In genomic region chr10:60003847-60004246, GRCm38 (mm10) we compare ENCODE assay signal across 8 mouse cellular contexts. TPM values are rescaled to one million over a fixed set of nuclear protein-coding genes. Genes with fewer than 3 reads are reported as not detected.
DNase-seq lines count a peak whose midpoint lies in the region; ATAC-seq and TF ChIP-seq lines count a peak whose summit lies in the region.

No protein-coding gene starts in this region.

- TF ChIP-seq CTCF in MEL (IDR thresholded peaks at IDR 0.05 in 2 of 3, conservative IDR thresholded peaks at IDR 0.05 in 1 of 3; ENCODE audit: control insufficient read depth in 1 of 3, insufficient read depth in 1 of 3, low read depth in 2 of 3, low read length in 3 of 3, poor library complexity in 1 of 3, severe bottlenecking in 1 of 3): no peak

- no peak for TF ChIP-seq POLR2A in MEL (IDR thresholded peaks at IDR 0.05; ENCODE audit: control insufficient read depth in 1 of 2, insufficient read depth in 1 of 2, low read depth in 1 of 2, low read length in 2 of 2, poor library complexity in 1 of 2)

- H3K9me3 ChIP-seq in heart, embryonic 16.5 days (replicated peaks; ENCODE audit: control insufficient read depth, low read length): no peaks in the 10 kb centered on the region
- no peaks in the 10 kb centered on the region for H3K9me3 ChIP-seq in MEL (replicated peaks; ENCODE audit: insufficient read depth, low read length)
- no peaks in the 10 kb centered on the region for H3K9me3 ChIP-seq in hindbrain, embryonic 11.5 days (ENCODE audit: control insufficient read depth, low read length)
- H3K9me3 ChIP-seq in midbrain, embryonic 10.5 days (replicated peaks): no peaks in the 10 kb centered on the region

- H3K4me2 ChIP-seq in heart, embryonic 16.5 days (ENCODE audit: low read depth, low read length): peak overlapping the region; percentile 82
- peak overlapping the region; percentile 84 for H3K4me2 ChIP-seq in hindbrain, embryonic 11.5 days (replicated peaks; ENCODE audit: low read depth, low read length)

- H3K79me2 ChIP-seq in MEL (ENCODE audit: control insufficient read depth, insufficient read depth, low read length, poor library complexity): peaks cover 15% of the 10 kb centered on the region

- peak overlapping the region; percentile 90 for H3K9ac ChIP-seq in heart, embryonic 16.5 days (ENCODE audit: low read length)
- H3K9ac ChIP-seq in MEL (ENCODE audit: control insufficient read depth, low read depth, low read length, poor library complexity, severe bottlenecking): peak overlapping the region; percentile 72
- peak overlapping the region; percentile 76 for H3K9ac ChIP-seq in hindbrain, embryonic 11.5 days (ENCODE audit: low read depth, low read length)

- 73% methylated on average over 9 of the region's 9 CpGs for WGBS in heart, embryonic 16.5 days
- WGBS in hindbrain, embryonic 11.5 days: 77% methylated on average over 9 of the region's 9 CpGs
- 75% methylated on average over 9 of the region's 9 CpGs for WGBS in midbrain, embryonic 10.5 days

- TF ChIP-seq EP300 in MEL (IDR thresholded peaks at IDR 0.05; ENCODE audit: low read depth in 1 of 2, low read length in 2 of 2): no peak

- no peak for TF ChIP-seq RAD21 in MEL (IDR thresholded peaks at IDR 0.05; ENCODE audit: low read depth, low read length)

- peaks cover 17% of the 10 kb centered on the region for H3K36me3 ChIP-seq in heart, embryonic 16.5 days (ENCODE audit: control insufficient read depth, insufficient read depth)
- peaks cover 0 to 19% of the 10 kb centered on the region in 2 experiments; a peak in 2 of 4 replicates for H3K36me3 ChIP-seq in MEL (ENCODE audit: control insufficient read depth in 1 of 2, insufficient read depth in 2 of 2, low read length in 2 of 2)
- H3K36me3 ChIP-seq in hindbrain, embryonic 11.5 days (ENCODE audit: control insufficient read depth, insufficient read depth, low read length): no peaks in the 10 kb centered on the region
- H3K36me3 ChIP-seq in midbrain, embryonic 10.5 days: peaks cover 35% of the 10 kb centered on the region

- no peak for DNase-seq in heart, adult 18-20 months
- peak; percentile 63 for DNase-seq in MEL (ENCODE audit: low read depth, low spot score)
- DNase-seq in hindbrain, embryonic 11.5 days (ENCODE audit: low spot score): peak; percentile 11
- no peak for DNase-seq in midbrain, embryonic 10.5 days (ENCODE audit: low spot score)
- no peak for DNase-seq in layer of hippocampus, adult 18-20 months (ENCODE audit: low spot score in 2 of 2)
- DNase-seq in adrenal gland, postnatal 25 days: no peak

- no peak for ATAC-seq in heart, embryonic 16.5 days (replicated peaks; ENCODE audit: extremely low read depth, insufficient read depth, low FRiP score)
- no peak for ATAC-seq in hindbrain, embryonic 11.5 days (ENCODE audit: low FRiP score)
- no peak for ATAC-seq in inflammation-experienced regulatory T-cells, adult 6 months

- no peaks in the 10 kb centered on the region for H3K27me3 ChIP-seq in heart, embryonic 16.5 days (ENCODE audit: control insufficient read depth, insufficient read depth, low read length)
- H3K27me3 ChIP-seq in MEL (ENCODE audit: control insufficient read depth in 1 of 2, insufficient read depth in 2 of 2, low read length in 2 of 2): no peaks in the 10 kb centered on the region
- no peaks in the 10 kb centered on the region for H3K27me3 ChIP-seq in hindbrain, embryonic 11.5 days (ENCODE audit: control insufficient read depth, insufficient read depth, low read length)
- H3K27me3 ChIP-seq in midbrain, embryonic 10.5 days (ENCODE audit: low read depth, poor library complexity, severe bottlenecking): no peaks in the 10 kb centered on the region

- H3K27ac ChIP-seq in heart, embryonic 16.5 days (ENCODE audit: low read length): peak overlapping the region; percentile 100
- H3K27ac ChIP-seq in MEL (ENCODE audit: control insufficient read depth, low read depth, low read length): peak overlapping the region; percentile 93
- peak overlapping the region; percentile 94 for H3K27ac ChIP-seq in hindbrain, embryonic 11.5 days (ENCODE audit: low read depth, low read length)
- peak overlapping the region; percentile 97 for H3K27ac ChIP-seq in midbrain, embryonic 10.5 days (replicated peaks)

- peaks cover 21% of the 10 kb centered on the region for H3K4me1 ChIP-seq in heart, embryonic 16.5 days (ENCODE audit: control insufficient read depth, insufficient read depth, low read length)
- peaks cover 5 to 12% of the 10 kb centered on the region in 2 experiments for H3K4me1 ChIP-seq in MEL (ENCODE audit: control insufficient read depth in 1 of 2, insufficient read depth in 2 of 2, low read length in 2 of 2)
- H3K4me1 ChIP-seq in hindbrain, embryonic 11.5 days (replicated peaks; ENCODE audit: control insufficient read depth, insufficient read depth, low read length): 0 out of 2 replicates have a peak, but pooled peaks cover 4% of the 10 kb centered on the region
- H3K4me1 ChIP-seq in midbrain, embryonic 10.5 days: peaks cover 22% of the 10 kb centered on the region

- peak overlapping the region; percentile 89 for H3K4me3 ChIP-seq in heart, embryonic 16.5 days (ENCODE audit: low read length)
- H3K4me3 ChIP-seq in MEL (ENCODE audit: control insufficient read depth in 1 of 2, insufficient read depth in 1 of 2, low read depth in 2 of 2, low read length in 2 of 2): peak overlapping the region; percentile 68 to 73
- peak overlapping the region; percentile 72; the same call in 1 of the 2 replicates for H3K4me3 ChIP-seq in hindbrain, embryonic 11.5 days (ENCODE audit: low read depth, low read length)
- H3K4me3 ChIP-seq in midbrain, embryonic 10.5 days: peak overlapping the region; percentile 76

TF ChIP-seq in MEL, 35 proteins besides CTCF, POLR2A, EP300 and RAD21:
- TF ChIP-seq GATA1 (IDR thresholded peaks at IDR 0.05; ENCODE audit: low read depth, low read length): peak; percentile 51; the same call in 1 of the 2 replicates
- TF ChIP-seq CHD2 (IDR thresholded peaks at IDR 0.05; ENCODE audit: low read length): no peak
- TF ChIP-seq UBTF (IDR thresholded peaks at IDR 0.05; ENCODE audit: borderline replicate concordance, insufficient read depth, low read depth, low read length): no peak
- no peak for TF ChIP-seq GABPA (IDR thresholded peaks at IDR 0.05; ENCODE audit: low read depth, low read length)

RNA-seq across cellular contexts. Expression of gene Anapc16, which starts 0.9 kb away (rescaled TPM):
- 89.3 and 90.1 TPM in 2 replicates for polyA plus RNA-seq in heart, embryonic 16.5 days (2015; fragmentation: Nextera tagmentation; extraction: Ambion mirVana)
- 10 to 100 TPM; 73.8 to 84.0 TPM for total RNA-seq in heart, adult 18-20 months (2021)
- 61.5 and 73.0 TPM in 2 replicates for total RNA-seq in MEL (2012; rRNA removed)
- 10 to 100 TPM in 1 of 2 experiments, not detected in 1; 53.7 TPM for polyA plus RNA-seq in MEL (2012; ENCODE audit: insufficient read depth in 1 of 2, insufficient read length in 2 of 2, low read depth in 1 of 2, low replicate concordance in 2 of 2, missing spikeins in 1 of 2)
- 97.1 and 115 TPM in 2 replicates for polyA plus RNA-seq in hindbrain, embryonic 11.5 days (2014; fragmentation: Nextera tagmentation; extraction: Ambion mirVana)
- polyA plus RNA-seq in midbrain, embryonic 10.5 days (2016; fragmentation: Nextera tagmentation; extraction: Ambion mirVana): 111 and 113 TPM in 2 replicates
- 10 to 100 TPM; 89.0 to 99.4 (median 91.1) TPM for polyA plus RNA-seq in inflammation-experienced regulatory T-cells, adult 6 months (2017; shearing (Covaris generic))
- 10 to 100 TPM; 66.9 to 73.1 TPM for total RNA-seq in layer of hippocampus, adult 18-20 months (2021)
- 64.1 and 67.8 TPM in 2 replicates for total RNA-seq in adrenal gland, postnatal 25 days (2021)

RNA-seq across cellular contexts. Expression of gene Ascc1, which starts 1.2 kb away (rescaled TPM):
- polyA plus RNA-seq in heart, embryonic 16.5 days (2015; fragmentation: Nextera tagmentation; extraction: Ambion mirVana): 41.9 and 44.1 TPM in 2 replicates
- 10 to 100 TPM; 23.2 to 25.9 TPM for total RNA-seq in heart, adult 18-20 months (2021)
- 17.0 and 17.1 TPM in 2 replicates for total RNA-seq in MEL (2012; rRNA removed)
- 10 to 100 TPM in 1 of 2 experiments, not detected in 1; 37.9 TPM for polyA plus RNA-seq in MEL (2012; ENCODE audit: insufficient read depth in 1 of 2, insufficient read length in 2 of 2, low read depth in 1 of 2, low replicate concordance in 2 of 2, missing spikeins in 1 of 2)
- 41.1 and 42.9 TPM in 2 replicates for polyA plus RNA-seq in hindbrain, embryonic 11.5 days (2014; fragmentation: Nextera tagmentation; extraction: Ambion mirVana)
- 34.4 and 35.5 TPM in 2 replicates for polyA plus RNA-seq in midbrain, embryonic 10.5 days (2016; fragmentation: Nextera tagmentation; extraction: Ambion mirVana)
- 10 to 100 TPM; 33.7 to 57.6 (median 44.3) TPM for polyA plus RNA-seq in inflammation-experienced regulatory T-cells, adult 6 months (2017; shearing (Covaris generic))
- 10 to 100 TPM; 15.4 to 17.9 TPM for total RNA-seq in layer of hippocampus, adult 18-20 months (2021)
- 28.8 and 33.8 TPM in 2 replicates for total RNA-seq in adrenal gland, postnatal 25 days (2021)

RNA-seq across cellular contexts. Expression of gene Ddit4, which starts 52.2 kb away (rescaled TPM):
- polyA plus RNA-seq in heart, embryonic 16.5 days (2015; fragmentation: Nextera tagmentation; extraction: Ambion mirVana): 29.0 and 31.9 TPM in 2 replicates
- total RNA-seq in heart, adult 18-20 months (2021): 100 to 1,000 TPM; 158 to 190 TPM
- 2.6 and 40.6 TPM in 2 replicates for total RNA-seq in MEL (2012; rRNA removed)
- 10 to 100 TPM in 1 of 2 experiments, not detected in 1; 11.6 TPM for polyA plus RNA-seq in MEL (2012; ENCODE audit: insufficient read depth in 1 of 2, insufficient read length in 2 of 2, low read depth in 1 of 2, low replicate concordance in 2 of 2, missing spikeins in 1 of 2)
- polyA plus RNA-seq in hindbrain, embryonic 11.5 days (2014; fragmentation: Nextera tagmentation; extraction: Ambion mirVana): 4.6 and 5.5 TPM in 2 replicates
- 31.8 and 31.9 TPM in 2 replicates for polyA plus RNA-seq in midbrain, embryonic 10.5 days (2016; fragmentation: Nextera tagmentation; extraction: Ambion mirVana)
- polyA plus RNA-seq in inflammation-experienced regulatory T-cells, adult 6 months (2017; shearing (Covaris generic)): 10 to 100 TPM; 11.5 to 25.9 (median 14.4) TPM
- total RNA-seq in layer of hippocampus, adult 18-20 months (2021): 10 to 100 TPM; 69.7 to 89.5 TPM
- 35.7 and 57.7 TPM in 2 replicates for total RNA-seq in adrenal gland, postnatal 25 days (2021)

Comparison
In these comparisons a context has a peak if more than half of its experiments do, and no peak if none do; other contexts are left out.
1. DNase-seq: peak in MEL (single experiment) and hindbrain, embryonic 11.5 days (single experiment); none in heart, adult 18-20 months (0 of 2), midbrain, embryonic 10.5 days (single experiment), layer of hippocampus, adult 18-20 months (0 of 2) and adrenal gland, postnatal 25 days (single experiment).
2. Peak in every context shown above with its lines, with median percentiles within 50 percentile points of each other: H3K27ac ChIP-seq, H3K4me3 ChIP-seq and H3K9ac ChIP-seq.